Mouse (Mus musculus) ovary, postnatal 10 days (tissue): Measurements from ENCODE around the gene Dennd1a.

ENCODE experiments used
- DNase-seq: peaks from one replicate; pipeline ENCODE4 v3.0.0; 2022; ENCODE audit warnings: low spot score

Dennd1a gene

DNA sequence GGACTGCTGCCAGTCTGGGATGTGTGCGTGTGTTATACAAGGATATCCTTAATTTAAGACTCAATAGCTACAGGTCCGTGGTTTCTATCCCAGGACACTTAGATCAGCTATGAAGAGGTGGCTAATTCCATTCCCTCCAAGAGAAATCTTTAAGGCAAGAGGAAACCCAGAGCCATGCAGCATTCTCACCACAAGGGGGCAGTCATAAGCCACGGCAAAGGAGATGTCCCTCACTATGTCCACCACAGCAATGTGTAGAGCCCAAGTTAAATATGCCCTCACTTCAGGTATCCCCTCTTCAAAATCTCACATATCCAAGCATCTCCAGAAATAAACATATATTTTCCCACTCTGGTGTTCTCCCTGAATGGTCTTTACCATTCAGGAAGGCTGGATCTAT lies 471.5 kb downstream of the Dennd1a start:
- peak; percentile 52 for DNase-seq

DNA sequence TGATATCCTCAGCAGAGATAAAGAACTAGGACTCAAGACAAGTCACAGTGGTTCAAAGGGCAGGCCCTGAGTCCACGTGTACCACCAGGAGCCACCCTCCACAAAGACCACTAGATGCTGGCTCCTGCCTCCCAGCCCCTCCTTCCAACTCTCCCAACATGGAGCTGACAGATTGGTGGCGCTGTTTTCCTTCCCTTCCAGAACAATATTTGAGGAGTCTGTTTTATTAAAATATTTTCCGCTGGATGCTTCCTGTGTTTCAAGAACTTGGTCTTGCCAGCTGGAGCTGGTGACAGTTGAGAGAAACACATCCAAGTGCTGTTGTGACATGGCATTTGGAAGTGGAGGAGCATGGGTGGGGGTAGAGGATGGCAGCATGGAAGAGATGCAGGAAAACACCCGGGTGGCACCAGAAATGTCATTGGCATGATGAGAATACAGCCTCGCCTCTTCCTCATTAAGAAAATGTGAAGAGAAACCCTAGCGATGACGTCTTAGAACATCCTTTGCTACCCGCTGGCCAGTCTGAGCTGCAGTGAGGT lies 472.3 kb downstream of the Dennd1a start:
- no peak for DNase-seq

DNA sequence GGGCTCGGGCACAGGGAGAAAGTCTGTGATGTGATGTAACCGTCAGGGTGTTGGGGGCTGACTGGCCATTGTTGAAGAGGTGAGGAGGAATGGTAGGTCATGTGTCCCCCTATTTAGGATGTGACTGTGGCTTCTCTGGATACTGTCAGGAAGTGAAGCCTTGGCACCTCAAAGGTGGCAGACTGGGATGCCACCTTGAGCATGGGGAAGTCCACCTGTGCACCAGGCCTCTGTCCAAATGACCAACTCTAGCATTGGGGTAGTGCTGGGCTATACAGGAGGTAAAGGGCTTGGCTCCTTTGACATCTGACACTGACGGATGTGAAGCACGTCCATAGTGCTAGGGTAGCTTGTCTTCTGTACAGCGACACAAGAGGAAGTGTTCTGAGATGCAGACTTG lies 474.8 kb downstream of the Dennd1a start:
- DNase-seq: no peak

DNA sequence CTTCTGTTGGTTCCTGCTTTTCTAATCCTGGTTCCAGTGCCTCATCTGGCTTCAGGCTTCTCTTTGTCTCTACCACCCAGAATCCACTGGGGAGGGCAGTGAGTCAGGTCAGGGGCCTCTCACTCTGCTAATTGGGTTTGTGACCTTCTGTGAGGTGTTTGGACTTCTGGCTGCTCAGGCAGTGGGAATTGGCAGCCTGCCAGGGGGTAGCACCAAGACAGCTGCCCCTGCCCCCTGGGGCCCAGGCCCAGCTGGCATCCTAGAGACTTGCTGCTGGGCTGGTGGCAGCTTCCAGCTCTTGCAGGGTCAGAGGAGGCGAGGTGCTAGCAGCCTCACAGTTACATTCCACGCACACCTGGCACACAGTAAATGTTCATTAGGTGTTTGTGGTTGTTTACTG lies 475.5 kb downstream of the Dennd1a start:
- DNase-seq: no peak

DNA sequence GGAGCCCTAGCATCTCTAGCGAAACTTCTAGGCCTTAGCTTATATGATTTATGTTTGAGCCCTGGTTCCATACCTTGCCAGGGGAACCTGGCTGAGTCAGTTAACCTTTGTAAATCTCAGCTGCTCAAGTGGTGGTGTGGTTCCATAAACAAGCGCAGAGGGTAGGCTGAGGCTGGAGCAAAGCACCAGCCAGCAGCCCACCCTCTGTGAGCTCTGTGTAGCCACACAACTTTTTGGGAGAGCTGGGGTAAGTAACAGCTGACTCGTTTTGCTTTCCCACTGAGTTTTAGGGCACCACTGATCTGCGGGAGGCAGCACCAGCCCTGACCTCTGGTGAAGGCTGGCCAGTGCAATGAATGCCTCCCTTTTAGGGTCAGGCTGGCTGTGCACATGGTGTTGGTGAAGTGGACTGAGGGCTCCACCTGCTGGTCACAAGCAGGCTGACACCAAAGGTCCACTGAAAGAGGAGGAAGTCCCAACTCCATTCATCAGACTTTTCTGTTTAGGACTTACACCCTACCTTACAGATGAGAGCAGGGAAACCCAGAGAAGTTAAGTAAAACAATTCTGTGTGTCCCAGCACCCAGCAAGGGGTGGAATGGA lies 484.5 kb downstream of the Dennd1a start:
- DNase-seq: peak; percentile 26

DNA sequence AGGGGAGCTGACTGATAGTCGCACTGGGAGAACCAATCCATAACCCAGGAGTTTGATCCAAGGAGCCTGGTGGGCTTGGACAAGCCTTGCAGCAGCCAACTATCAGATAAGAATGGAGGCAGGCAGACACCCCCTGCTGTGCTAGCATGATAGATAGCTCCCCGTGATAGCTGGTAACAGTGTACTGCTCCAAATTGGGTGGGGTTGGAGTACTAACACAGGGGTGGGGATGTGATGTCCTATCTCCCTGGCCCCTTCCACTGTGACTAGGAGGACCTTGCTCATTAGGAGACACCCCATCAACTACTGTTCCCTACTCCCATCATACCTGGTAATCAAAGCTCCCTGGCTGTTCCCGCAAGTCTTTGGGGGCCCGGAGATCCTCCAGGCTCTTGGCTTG lies 485.5 kb downstream of the Dennd1a start:
- DNase-seq: no peak

DNA sequence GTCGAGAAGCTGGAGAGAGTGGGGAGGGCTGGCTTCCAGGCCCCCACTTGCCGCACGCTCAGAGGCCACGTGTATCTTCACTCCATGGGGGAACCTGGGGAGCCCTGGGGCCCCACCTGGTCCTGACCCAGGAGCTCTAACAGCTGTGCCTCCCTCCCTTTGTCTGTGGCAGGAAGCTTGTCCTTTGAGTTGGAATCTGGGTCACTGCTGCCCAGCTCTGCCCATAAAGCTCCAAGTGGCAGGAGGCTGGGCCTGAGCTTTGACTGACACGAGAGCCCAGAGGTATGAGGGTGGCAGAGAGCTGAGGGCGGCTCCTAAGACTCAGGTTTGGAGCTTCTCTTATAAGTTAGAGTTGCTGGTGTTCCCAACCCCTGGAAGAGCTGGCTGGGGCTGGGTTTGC lies 488.1 kb downstream of the Dennd1a start:
- DNase-seq: no peak

DNA sequence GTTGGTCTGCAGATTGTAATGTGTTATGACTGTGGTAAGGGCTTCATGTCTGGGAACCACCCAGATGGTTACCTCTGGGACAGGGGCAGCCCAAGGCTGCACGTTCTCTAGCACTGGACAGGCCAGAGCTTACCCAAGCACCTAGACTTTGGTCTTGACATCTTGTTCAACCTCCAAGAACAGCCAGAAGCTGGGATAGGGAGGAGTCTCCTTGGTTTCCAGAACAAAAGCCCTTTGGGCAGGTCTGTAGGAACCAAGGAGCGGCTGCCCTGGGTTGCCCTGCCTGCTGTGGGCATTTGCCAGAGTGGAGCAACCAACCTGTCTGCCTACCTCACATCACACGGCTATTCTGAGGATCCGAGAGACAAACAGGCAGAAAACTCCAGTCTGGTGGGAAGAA lies 490.1 kb downstream of the Dennd1a start:
- DNase-seq: no peak

DNA sequence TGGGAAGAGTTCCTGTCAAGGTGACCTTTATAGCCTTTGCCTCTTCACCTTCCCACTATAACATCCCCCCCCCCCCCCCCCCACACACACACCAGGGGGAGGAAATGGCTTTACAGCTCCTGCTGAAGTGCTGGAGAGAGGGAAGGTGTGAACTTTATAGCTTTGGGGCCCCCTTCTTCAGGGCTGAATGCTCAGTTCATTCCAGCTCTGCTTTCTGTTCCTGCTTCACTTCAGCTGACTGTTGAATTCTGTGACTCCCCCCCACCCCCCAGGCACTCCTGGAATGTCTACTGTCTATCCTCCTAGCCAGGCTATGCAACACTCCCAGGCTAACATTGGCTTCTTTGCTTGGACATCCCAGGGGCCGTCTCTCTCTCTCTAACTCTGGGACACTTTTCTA lies 491.2 kb downstream of the Dennd1a start:
- DNase-seq: no peak

DNA sequence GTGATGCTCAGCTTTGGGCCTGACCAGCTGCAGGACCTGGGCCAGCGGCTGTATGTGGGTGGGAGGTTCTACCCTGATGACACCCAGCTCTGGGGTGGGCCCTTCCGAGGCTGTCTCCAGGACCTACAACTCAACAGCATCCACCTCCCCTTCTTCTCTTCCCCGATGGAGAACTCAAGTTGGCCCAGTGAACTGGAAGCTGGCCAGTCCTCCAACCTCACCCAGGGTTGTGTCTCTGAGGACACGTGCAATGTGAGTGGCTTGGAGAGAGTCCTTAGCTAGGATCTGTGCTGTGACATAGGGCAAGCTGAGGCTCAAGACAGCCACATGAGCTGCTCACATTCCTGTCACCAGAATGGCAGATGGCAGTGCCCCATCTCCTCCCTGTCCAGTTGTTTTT lies 495.9 kb downstream of the Dennd1a start:
- DNase-seq: no peak

DNA sequence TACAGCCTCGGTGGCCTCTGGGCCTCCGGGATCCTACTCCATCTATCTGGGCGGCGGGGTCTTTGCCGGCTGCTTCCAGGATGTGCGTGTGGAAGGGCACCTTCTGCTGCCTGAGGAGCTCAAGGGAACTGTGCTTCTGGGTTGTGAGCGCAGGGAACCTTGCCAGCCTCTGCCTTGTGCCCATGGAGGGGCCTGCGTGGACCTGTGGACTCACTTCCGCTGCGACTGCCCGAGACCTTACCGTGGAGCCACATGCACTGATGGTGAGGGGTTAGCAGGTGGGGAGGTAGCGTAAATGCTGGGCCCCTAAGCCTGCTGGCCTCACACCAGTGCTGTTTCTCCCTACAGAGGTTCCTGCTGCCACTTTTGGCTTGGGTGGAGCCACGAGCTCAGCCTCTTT lies 496.5 kb downstream of the Dennd1a start:
- no peak for DNase-seq

DNA sequence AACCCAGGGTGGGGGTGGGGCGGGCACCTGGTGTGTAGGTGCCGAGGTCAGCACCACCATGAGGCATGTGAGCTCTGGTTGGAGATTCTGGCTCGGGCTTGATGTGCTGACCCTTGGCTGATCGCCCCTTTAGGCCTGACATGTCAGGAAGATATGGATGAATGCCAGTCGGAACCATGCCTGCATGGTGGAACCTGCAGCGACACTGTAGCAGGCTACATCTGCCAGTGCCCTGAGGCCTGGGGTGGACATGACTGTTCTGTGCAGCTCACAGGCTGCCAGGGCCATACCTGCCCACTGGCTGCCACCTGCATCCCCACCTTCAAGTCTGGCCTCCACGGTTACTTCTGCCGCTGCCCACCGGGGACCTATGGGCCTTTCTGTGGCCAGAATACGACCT lies 497.2 kb downstream of the Dennd1a start:
- no peak for DNase-seq

DNA sequence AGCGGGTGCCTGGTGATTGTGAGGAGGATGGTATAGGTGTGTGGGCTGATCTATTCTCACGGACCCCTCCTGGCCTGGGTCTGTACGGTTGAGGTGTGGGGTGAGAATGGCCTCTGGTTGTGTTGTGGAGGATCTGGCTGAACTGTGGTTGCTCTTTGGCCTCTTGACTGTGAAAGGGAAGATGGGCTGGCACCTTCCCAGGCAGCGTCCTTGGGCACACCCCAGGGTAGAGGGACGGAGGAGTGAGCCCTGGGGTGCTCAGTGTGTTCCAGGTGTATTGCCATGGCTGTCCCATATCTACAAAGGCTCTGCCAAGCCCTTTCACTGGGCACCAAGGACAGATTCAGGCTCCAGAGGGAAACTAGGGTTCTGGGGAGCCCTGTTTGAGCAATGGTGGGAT lies 498.2 kb downstream of the Dennd1a start:
- DNase-seq: no peak

DNA sequence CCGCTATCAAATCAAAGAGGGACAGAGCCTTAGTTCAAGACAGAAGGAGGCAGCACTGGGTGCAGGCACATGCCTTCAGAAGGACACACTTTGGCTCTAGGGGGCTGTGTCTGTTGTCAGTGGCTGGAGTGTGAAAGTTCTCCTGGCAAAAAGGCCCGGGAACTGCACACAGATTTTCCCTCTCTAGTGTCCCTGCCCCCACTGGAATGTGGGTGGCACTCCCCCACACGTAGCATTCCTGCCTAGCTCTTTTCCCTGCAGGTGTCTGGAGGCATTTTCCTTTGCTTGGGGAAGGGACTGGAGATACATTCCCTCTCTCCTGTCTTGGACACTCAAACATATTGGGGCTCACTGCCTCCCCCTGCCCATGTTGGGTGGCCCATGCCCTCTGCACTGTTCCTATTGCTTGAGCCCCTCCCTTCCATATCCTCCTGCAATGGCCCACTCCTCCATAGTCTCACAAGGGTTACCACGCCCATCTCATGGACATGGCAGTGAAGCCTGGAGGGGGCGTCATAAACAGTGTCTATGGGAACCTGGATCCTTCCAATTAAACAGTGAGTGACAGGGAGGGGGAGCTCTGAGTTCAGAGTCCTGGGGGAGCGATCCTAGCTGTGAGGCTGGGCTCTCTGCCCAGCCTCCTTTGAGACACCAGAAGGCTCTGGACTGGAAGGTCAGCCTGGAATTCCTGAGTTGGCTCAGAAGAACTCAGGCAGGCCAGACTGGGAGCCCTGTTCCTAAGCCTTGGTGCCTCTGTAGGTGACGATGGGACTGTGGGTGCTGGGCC lies 498.8 kb downstream of the Dennd1a start:
- no peak for DNase-seq

DNA sequence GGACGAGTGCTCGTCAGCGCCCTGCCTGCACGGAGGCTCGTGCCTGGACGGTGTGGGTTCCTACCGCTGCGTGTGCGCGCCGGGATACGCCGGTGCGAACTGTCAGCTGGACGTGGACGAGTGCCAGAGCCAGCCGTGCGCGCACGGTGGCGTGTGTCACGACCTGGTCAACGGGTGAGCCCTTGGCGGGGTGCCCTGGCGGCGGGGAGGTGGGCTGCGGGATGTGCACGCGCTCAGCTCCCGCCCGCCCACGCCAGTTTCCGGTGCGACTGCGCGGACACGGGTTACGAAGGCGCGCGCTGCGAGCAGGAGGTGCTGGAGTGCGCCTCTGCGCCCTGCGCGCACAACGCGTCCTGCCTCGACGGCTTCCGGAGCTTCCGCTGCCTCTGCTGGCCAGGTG lies 500.7 kb downstream of the Dennd1a start:
- DNase-seq: no peak

DNA sequence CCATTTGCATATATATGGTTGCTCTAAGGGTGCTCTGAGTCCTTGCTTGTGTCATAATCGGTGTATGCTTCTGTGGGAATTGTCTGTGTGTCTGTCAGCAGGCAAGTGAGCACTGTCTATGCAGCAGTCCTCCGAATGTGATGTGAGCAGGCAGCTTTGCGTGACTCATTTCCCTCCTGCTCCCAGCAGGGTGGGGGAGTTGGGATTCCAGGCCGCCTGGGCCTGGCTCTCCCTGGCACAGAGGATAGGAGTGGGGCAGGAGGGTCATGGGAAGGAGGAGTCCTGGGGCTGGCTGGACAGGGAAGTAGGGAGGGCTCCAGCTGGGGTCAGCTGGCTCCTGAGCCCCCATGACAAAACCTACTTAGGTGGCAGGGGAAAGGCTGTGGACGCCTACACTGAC lies 502.7 kb downstream of the Dennd1a start:
- no peak for DNase-seq

DNA sequence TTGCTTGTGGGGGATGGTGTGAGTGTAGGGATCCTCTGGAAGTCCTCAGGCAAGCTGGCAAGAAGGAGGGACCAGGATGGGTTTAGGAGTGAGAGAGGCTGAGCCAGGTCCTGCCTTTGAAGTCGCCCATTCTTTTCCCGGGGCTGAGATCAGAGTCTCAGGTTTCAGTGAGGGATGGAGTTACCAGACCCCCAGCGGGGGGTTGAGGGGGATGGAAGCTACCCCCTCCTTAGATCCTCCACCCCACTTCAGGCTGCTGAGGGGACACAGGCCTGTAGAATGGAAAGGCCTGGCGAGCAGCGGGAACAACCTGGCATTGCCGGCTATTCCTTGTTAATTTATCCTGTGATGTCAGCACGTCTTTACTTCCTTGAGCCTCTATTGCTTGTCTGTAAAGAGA lies 505.2 kb downstream of the Dennd1a start:
- DNase-seq: no peak

DNA sequence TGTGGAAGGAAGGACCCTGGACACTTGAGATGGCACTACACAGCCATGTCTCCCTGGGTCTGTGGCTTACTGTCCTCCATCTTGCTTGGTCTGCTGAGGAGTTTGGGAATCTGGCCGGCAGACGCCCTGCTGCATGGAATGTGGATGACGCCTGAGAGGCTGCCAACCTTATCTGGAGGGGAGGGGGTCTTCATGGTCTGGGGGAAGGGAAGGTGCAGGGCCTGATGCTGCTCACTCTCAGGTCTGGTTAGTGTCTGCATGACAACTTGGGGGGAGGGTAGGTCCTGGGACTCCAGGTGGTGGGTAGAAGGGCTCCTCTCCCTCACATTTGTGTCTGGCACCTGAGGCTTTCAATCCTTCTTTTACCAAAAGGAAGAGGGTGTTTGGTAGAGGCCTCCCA lies 505.8 kb downstream of the Dennd1a start:
- no peak for DNase-seq

DNA sequence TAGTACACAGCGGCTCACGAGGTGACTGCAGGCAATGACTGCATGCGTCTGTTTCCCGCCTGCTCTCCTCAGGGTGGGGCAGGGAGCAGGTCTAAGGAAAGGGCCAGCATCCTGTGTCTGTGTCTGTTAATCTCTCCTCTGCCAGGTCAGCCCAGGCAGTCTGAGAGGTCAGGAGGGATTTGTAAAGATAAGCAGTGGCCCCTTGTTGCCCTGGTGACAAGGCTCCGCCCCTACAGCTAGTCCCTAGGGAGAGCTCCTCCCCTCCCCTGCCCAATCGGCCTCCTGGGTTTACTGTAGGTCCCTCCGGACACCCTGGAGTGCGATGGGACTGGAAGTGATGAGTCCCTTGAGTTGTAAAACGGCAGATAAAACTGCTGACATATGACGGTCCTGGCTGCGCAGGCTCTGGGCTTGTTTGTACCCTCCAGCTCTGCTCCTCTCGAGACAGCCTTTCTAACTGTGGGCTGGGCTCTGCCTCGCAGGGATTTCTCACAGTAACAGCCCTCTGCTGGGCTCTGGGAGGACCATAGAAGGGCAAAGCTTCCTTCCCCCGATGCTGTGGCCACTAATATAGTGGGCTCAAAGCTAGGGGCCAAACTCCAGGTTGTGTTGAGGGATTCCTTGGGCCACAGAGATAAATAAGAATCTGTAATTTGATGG lies 506.8 kb downstream of the Dennd1a start:
- DNase-seq: no peak

DNA sequence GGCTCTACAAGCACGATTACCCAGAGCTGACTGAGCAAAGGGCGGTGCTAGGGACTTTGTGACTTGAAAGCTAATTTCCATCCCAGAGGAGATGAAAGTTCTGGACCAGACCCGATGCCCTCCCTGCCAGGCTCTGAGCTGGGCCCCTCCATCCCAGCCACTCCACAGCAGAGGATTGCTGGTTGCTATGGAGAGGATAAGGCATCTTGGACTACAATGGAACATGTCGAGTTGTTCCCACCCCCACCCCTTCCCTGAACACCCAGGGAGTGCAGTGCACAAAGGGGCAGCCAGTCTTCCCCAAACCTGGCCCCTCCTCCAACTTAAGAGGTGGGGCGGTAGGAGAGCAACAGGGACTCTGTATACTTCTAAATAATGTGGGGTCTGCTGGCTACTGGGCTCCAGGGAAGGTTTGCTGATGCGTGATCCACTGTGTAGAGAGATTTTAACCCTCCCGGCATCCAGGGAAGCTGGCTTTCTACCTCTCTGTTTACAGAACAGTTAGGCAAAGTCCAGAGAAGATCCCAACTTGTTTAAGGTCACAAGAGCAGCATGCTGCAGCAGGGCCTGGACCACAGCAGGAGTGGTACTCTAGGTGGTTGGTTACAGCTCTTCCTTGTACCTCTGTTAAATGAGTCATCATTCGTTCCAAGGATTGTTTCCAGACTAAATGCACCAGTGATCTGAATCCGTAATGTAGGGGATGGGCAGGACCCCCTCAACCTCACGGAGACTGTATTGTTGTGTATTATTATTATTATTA lies 509.1 kb downstream of the Dennd1a start:
- DNase-seq: no peak

DNA sequence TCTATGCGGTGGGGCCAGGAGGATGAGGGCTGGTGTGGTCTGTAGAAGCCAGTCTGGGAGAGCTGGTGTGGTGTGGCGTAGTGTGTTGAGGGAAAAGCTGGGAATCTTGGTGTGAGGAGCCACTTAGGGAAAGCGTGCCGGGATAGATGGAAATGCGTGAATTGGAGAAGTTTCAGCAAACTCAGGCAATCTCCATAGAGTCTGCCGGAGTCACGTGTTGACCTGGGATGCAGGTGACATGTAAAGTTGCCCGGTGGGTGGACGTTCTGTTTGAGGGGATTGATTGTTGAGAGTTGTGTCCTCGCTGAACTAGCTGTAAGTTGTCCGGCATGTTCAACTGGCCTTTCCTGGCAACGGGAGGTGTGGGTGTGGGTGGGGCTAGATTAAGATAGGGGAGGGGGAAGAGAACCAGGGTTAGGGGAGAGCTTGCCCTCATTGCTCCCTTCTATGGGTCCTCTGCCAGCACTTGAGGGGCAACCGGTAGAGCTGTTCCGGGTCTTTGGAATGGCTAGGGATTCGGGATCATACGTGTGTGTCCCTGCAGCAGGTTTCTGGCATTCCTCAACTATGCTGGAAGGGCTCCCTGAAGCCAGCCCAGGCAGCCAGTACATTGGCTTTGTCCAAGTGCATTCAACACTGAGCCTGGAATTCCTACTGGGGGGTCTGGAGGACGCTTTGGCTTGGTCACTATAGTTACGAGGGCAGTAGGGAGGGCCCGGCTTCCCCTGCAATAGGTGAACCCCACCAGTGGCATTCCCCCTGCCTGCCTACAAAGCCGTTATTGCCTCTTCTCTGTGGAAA lies 510.4 kb downstream of the Dennd1a start:
- no peak for DNase-seq

DNA sequence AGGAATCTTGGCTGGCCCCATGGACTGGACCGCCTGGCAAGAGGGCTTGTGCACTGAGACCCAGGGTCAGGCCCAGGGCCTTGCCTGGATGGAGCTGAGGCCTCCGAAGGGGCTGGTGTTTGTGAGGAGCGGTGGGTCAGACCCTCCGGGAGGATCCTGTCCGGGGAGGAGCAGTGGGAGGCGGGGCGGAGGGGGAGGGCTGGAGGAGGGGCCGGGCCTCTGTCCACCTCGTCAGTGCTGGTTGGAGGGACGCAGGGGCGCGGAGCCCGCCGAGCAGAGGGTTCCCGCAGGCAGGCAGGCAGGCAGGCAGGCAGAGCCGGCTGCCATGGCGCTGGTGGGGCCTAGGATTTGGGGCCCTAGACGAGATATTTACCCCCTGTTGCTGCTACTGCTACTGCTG lies 511.2 kb downstream of the Dennd1a start, which contains the start of gene Crb2:
Crb2 (plus strand) TSS at position 234 of the 400 bp plus-strand sequence.
- no peak for DNase-seq
